16 mouse cellular contexts compared by ENCODE assay signal in the genomic region with DNA sequence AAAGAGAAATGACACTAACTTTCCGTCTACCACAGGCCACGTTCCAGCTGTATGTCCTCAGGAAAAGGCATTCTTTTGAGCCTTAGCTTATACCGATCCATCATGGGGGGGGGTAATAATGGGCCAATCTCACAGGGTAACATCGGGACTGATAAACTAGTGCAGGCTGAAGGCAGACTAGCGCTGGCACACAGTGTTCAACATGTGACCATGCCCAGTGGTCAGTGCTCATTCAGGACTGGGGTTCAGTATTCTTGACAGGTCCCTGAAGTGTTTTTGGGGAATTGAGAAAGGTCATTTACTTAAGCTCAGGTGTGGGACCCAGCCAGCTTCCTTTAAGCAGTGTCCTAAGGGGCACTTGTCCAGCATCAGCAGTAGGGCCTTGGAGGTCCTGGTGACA. TPM values are rescaled to one million over a fixed set of nuclear protein-coding genes. Genes with fewer than 3 reads are reported as not detected.
DNase-seq lines count a peak whose midpoint lies in the region; ATAC-seq and TF ChIP-seq lines count a peak whose summit lies in the region.
"Had no signal": no experiment of that assay in that cellular context is flagged by ENCODE, and none has a peak within 500 bp of the region (broad histone marks: within the 10 kb centered on the region; RNA-seq: fewer than 3 reads in every experiment).

No protein-coding gene starts in this region.

- TF ChIP-seq POLR2A in cerebellum, adult 2 months (IDR thresholded peaks at IDR 0.05; ENCODE audit: borderline replicate concordance, insufficient read depth, low read length): no peak
- peak; percentile 11; the same call in 1 of the 2 replicates for TF ChIP-seq POLR2A in testis, adult 2 months (IDR thresholded peaks at IDR 0.05; ENCODE audit: control insufficient read depth, low read depth, low read length)

- 69% methylated on average over 5 of the region's 5 CpGs for WGBS in cerebellum, adult 2 months
- 85% methylated on average over 5 of the region's 5 CpGs for WGBS in lung, embryonic 14.5 days

- H3K4me2 ChIP-seq in lung, embryonic 14.5 days: no peak overlapping the region
- H3K4me2 ChIP-seq: embryonic facial prominence, embryonic 13.5 days; forebrain, embryonic 12.5 days; heart, embryonic 13.5 days; hindbrain, embryonic 12.5 days had no signal

- H3K27me3 ChIP-seq in cerebellum, adult 2 months (ENCODE audit: control insufficient read depth, insufficient read depth, low read length): no peaks in the 10 kb centered on the region
- no peaks in the 10 kb centered on the region for H3K27me3 ChIP-seq in lung, embryonic 14.5 days (ENCODE audit: insufficient read depth, low read length)
- no peaks in the 10 kb centered on the region for H3K27me3 ChIP-seq in testis, adult 2 months (ENCODE audit: control insufficient read depth, insufficient read depth, low read length)
- H3K27me3 ChIP-seq: embryonic facial prominence, embryonic 13.5 days; forebrain, embryonic 12.5 days; heart, embryonic 13.5 days; hindbrain, embryonic 12.5 days had no signal

- TF ChIP-seq CTCF in cerebellum, adult 2 months (IDR thresholded peaks at IDR 0.05; ENCODE audit: borderline replicate concordance, insufficient read depth, low read depth, low read length): no peak
- TF ChIP-seq CTCF in lung, embryonic 14.5 days (IDR thresholded peaks at IDR 0.05; ENCODE audit: low read depth): no peak
- TF ChIP-seq CTCF in testis, adult 2 months (IDR thresholded peaks at IDR 0.05; ENCODE audit: control insufficient read depth, insufficient read depth, insufficient replicate concordance, low read depth, low read length): no peak

- H3K36me3 ChIP-seq in lung, embryonic 14.5 days (ENCODE audit: insufficient read depth): peaks cover 14% of the 10 kb centered on the region
- no peaks in the 10 kb centered on the region for H3K36me3 ChIP-seq in testis, adult 2 months (ENCODE audit: control insufficient read depth, insufficient read depth, low read length)

- H3K4me3 ChIP-seq in cerebellum, adult 2 months (replicated peaks; ENCODE audit: insufficient read depth, low read depth, low read length): no peak overlapping the region
- no peak overlapping the region for H3K4me3 ChIP-seq in lung, embryonic 14.5 days (ENCODE audit: low read depth, low read length)
- peak overlapping the region; percentile 86 for H3K4me3 ChIP-seq in testis, adult 2 months (ENCODE audit: control insufficient read depth, low read depth, low read length)
- H3K4me3 ChIP-seq: embryonic facial prominence, embryonic 13.5 days; forebrain, embryonic 12.5 days; heart, embryonic 13.5 days; hindbrain, embryonic 12.5 days had no signal

- H3K9ac ChIP-seq in lung, embryonic 14.5 days: no peak overlapping the region
- H3K9ac ChIP-seq: embryonic facial prominence, embryonic 13.5 days; forebrain, embryonic 12.5 days; heart, embryonic 13.5 days; hindbrain, embryonic 12.5 days had no signal

- intact Hi-C loops in heart, postnatal 10 days (cut with DNase I): no loop called here

- 0 out of 2 replicates have a peak, but pooled peaks have one; percentile 11 for ATAC-seq in lung, embryonic 14.5 days (ENCODE audit: insufficient read depth)
- ATAC-seq: forebrain, embryonic 16.5 days had no signal

- H3K9me3 ChIP-seq in lung, embryonic 14.5 days (ENCODE audit: low read depth, low read length): no peaks in the 10 kb centered on the region
- H3K9me3 ChIP-seq: embryonic facial prominence, embryonic 13.5 days; forebrain, embryonic 12.5 days; heart, embryonic 13.5 days; hindbrain, embryonic 12.5 days had no signal

- no peak for DNase-seq in cerebellum, adult 2 months
- DNase-seq in cerebellum, adult 8-10 months: no peak
- DNase-seq in heart, adult 11 months: peak; percentile 89
- no peak for DNase-seq in heart, postnatal 10 days
- DNase-seq in lung, embryonic 14.5 days: no peak
- DNase-seq in lung, postnatal 10 days: no peak
- DNase-seq in testis, postnatal 10 days (ENCODE audit: low spot score): no peak
- DNase-seq: cerebellum, adult 11 months had no signal

- peak overlapping the region; percentile 35; the same call in 1 of the 2 replicates for H3K27ac ChIP-seq in cerebellum, adult 2 months (ENCODE audit: insufficient read depth, low read length)
- H3K27ac ChIP-seq in lung, embryonic 14.5 days (ENCODE audit: low read depth): no peak overlapping the region
- H3K27ac ChIP-seq in testis, adult 2 months (ENCODE audit: control insufficient read depth, insufficient read depth, low read depth, low read length): peak overlapping the region; percentile 1
- H3K27ac ChIP-seq: embryonic facial prominence, embryonic 13.5 days; forebrain, embryonic 12.5 days; heart, embryonic 13.5 days; hindbrain, embryonic 12.5 days had no signal

- peaks cover 75% of the 10 kb centered on the region for H3K4me1 ChIP-seq in cerebellum, adult 2 months (ENCODE audit: control insufficient read depth, insufficient read depth, low read length)
- no peaks in the 10 kb centered on the region for H3K4me1 ChIP-seq in lung, embryonic 14.5 days (ENCODE audit: insufficient read depth)
- peaks cover 2% of the 10 kb centered on the region for H3K4me1 ChIP-seq in testis, adult 2 months (ENCODE audit: control insufficient read depth, insufficient read depth, low read length)

RNA-seq across cellular contexts. Expression of a gene that starts 13.2 kb away (rescaled TPM):
- polyA plus RNA-seq in cerebellum, adult 2 months (2012; rRNA removed): 339 and 347 TPM in 2 replicates
- 10 to 100 TPM; 20.7 to 22.4 TPM for total RNA-seq in heart, postnatal 10 days (2021)
- 7.6 and 10.9 TPM in 2 replicates for polyA plus RNA-seq in lung, embryonic 14.5 days (2014; fragmentation: Nextera tagmentation; extraction: Ambion mirVana)
- polyA plus RNA-seq in testis, adult 2 months (2012; rRNA removed): 45.8 and 57.4 TPM in 2 replicates
- total RNA-seq: granulocyte monocyte progenitor cell, adult 5-6 weeks; MEL had no signal
